Mouse (Mus musculus) mouse embryonic stem cell (cell line): ENCODE measurements around the gene Cep72.
"Not testable (repeated sequence)": the region's sequence is repeated elsewhere in the genome, so short reads cannot be mapped to it uniquely, and the experiment has no call there.

ENCODE experiments used
- in situ Hi-C, 2 experiments: fragments of 300-500 bp; cut with MboI; formaldehyde crosslinking; loops; 1 replicate in 1 of 2; 3 replicates in 1 of 2; pipeline ENCODE4 v1.14.3; 2019 to 2020; ENCODE audit warnings: low sequenced_read_pairs in 2 of 2, low pct_unique_long_range_greater_than_20kb in 1 of 2, mixed read lengths in 1 of 2; ENCODE audit not compliant: unreplicated experiment in 1 of 2

The Cep72 gene

DNA sequence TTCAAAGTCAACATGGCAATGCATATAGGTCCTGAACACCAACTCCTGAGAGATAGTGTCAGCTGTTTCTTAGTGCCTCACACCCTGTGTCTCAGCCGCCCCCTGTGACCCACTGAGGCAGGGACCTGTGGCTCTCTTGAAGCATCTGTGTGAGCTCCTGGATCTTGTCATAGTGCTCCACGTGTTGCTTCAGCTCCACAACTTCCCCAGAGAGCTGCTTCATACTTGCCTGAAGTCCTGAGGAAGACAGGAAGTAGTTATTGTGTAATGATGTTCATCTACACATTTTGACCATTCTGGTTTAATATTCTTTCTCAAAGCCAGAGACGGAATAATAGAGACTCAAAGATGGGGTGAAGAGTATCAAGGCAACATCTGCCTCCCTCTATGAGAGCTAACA, 22.2 kb downstream of the Cep72 start:
- in situ Hi-C loops = no loop called here

DNA sequence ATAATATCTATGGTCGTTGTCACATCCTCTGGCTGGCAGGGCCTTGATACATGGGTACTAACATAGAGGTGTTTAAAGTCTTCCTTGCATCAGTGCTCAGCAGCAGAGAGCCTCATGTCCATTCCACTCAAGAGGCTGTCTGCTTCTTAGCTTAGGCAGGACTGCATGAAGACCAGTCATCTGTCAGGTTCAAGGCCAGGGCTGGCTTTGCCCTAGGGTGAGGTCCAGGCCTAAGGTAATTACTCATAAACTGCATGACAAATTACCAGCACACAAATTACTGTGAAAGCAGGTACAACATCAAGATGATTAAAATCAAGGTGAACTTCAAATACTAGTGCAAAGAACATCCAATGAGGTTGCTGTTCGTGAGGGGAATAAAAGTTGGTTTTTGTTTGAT, 26.3 kb downstream of the Cep72 start:
- in situ Hi-C loops = no loop called here

- in situ Hi-C loops = no loop called here
Measured at GRCm38 (mm10) chr13:74034756-74035155, 27.3 kb downstream of the Cep72 start.

GRCm38 (mm10) chr13:74031133-74031532, 31.0 kb downstream of the Cep72 start:
- in situ Hi-C loops = no loop called here

GRCm38 (mm10) chr13:74030691-74031090, 31.4 kb downstream of the Cep72 start:
- in situ Hi-C loops = no loop called here

- in situ Hi-C loops = loop anchor here in 1 of 2 experiments (5.0 kb wide), 1 partner anchor 57 kb away; no protein-coding TSS in a partner anchor
Measured at GRCm38 (mm10) chr13:74029013-74029412, 33.1 kb downstream of the Cep72 start.

DNA sequence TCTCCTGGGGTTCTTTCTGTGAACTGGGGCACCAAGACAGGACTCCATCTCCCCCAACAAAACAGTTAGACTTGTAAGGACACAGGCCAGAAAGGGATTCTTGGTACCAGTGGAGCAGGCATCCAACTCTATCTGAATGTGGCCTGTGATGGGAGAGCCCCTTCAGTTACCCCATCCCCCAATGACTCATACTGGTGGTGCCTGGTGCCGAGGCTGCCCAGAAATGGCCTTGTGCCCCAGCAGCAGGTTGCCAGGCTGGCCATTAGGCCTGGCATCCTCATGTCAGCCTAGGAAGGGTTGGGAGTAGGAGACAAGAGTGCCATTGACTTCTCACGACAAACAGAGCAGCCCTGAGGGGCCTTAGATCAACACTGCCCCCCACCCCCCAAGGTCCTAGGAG, 34.0 kb downstream of the Cep72 start:
- in situ Hi-C loops = loop anchor here in 1 of 2 experiments (5.0 kb wide), 1 partner anchor 56 kb away; no protein-coding TSS in a partner anchor

- in situ Hi-C loops = loop anchor here in 1 of 2 experiments (5.0 kb wide), 1 partner anchor 54 kb away; no protein-coding TSS in a partner anchor
Measured at GRCm38 (mm10) chr13:74026215-74026614, 35.9 kb downstream of the Cep72 start.

DNA sequence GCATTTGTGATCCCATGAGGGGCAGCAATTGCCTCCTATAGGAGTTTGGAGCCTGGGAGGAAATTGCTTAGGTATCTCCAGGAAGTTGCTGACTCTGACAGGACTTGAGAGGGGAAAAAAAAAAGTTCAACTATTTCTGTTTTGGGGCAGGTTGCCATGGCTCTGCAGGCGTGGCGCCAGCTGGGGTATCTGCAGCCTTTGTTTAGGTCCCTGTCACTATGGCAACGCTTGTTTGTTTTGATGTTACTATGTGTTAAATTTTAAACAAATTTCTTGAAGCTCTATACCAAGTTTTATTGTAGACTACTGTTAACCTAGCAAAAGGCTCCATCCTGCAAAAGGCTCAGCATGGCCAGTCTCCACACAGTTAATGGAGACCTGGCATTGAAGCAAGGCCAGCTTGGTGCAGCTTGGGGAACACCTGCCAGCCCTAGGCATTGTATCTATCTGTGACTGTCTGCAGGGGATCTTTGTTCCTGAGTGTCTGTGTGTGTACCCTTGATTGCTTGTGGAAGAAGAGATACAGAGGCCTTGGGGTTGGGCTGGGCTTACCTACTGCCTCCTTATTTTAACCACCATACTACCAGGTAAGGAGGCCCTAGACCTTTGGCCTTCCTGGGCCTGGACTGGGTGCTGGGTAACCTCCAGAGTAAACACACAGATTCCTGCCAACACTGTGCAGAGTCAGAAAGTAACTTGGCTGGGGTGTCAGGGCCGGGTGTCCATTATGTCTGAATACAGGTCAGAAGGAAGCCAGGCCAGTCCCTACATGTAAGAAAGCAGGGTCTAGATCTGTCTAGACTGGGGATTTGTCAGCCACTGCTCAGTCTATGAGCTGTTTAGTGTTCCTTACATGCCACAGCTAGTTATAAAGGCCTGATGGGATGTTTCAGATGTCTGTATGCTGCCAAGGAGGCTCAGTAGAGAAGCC, 36.7 kb downstream of the Cep72 start:
- in situ Hi-C loops = loop anchor here in 1 of 2 experiments (5.0 kb wide), 1 partner anchor 53 kb away; no protein-coding TSS in a partner anchor

DNA sequence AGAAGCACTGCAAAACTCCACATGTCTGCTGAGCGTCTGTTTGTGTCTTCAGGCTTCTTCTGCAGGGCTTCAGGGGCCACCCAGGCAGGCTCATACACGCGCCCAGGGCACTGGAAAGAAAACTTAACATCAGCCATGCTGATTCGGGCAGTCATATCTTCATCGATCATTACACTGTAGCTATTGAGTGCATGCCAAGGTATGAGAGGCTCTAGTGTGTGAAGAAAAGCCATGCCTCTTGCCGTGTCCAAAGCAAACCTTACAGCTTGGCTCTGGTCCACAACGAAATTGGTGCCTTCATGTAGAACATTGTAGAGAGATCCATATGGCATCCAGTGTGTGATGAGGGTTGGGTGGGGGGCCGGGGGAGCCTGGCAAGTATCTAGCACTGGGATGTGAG, 43.1 kb downstream of the Cep72 start:
- in situ Hi-C loops = not testable (repeated sequence)

- in situ Hi-C loops = no loop called here
Measured at GRCm38 (mm10) chr13:74017426-74017825, 44.7 kb downstream of the Cep72 start.

DNA sequence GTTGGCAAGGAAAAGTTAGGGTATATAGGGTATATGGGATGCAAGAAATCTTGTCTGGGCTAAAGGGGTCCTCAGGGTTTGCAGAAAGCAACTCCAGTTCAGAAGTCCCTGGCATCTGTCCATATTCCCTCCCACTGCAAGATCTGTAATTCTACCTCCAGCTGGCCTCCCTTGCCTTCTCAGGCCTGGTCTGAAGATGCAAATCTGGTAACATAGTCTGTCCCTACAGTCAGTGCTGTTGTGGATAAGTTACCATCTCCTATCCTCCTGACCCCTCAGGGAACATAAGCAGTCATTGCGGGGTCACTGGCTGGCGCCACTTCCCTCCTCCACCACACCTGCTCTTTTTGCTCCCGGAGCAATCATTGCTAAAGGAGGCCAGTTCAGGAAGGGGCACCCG, 46.2 kb downstream of the Cep72 start:
- in situ Hi-C loops = no loop called here

- in situ Hi-C loops = no loop called here
Measured at GRCm38 (mm10) chr13:74010678-74011077, 51.4 kb downstream of the Cep72 start.

- in situ Hi-C loops = no loop called here
Measured at GRCm38 (mm10) chr13:74009791-74010614, 52.1 kb downstream of the Cep72 start.

- in situ Hi-C loops = no loop called here
Measured at GRCm38 (mm10) chr13:74008948-74009718, 53.0 kb downstream of the Cep72 start, which contains the start of gene Tppp. Tppp (plus strand) TSS chr13:74009407.

- in situ Hi-C loops = not testable (repeated sequence)
Measured at GRCm38 (mm10) chr13:74008216-74008615, 53.9 kb downstream of the Cep72 start.

GRCm38 (mm10) chr13:74006881-74007280, 55.2 kb downstream of the Cep72 start:
- in situ Hi-C loops = not testable (repeated sequence)

GRCm38 (mm10) chr13:74001492-74001891, 60.6 kb downstream of the Cep72 start:
- in situ Hi-C loops = no loop called here
